Mouse (Mus musculus) spleen, embryonic (tissue): Measurements from ENCODE around the gene N4bp1.

Source experiments
- CTCF ChIA-PET: fragments of 350-600 bp; sonication (Branson Sonifier 250); formaldehyde crosslinking; loops from one replicate; lab custom pipeline; 2022; lab: Charles Lee

The N4bp1 gene

GRCm38 (mm10) chr8:86897726-86898419, 12.8 kb upstream of the N4bp1 start:
- CTCF ChIA-PET = no interaction called here

- CTCF ChIA-PET = no interaction called here
Measured at GRCm38 (mm10) chr8:86895390-86895789, 10.3 kb upstream of the N4bp1 start.

- CTCF ChIA-PET = no interaction called here
Measured at GRCm38 (mm10) chr8:86894194-86894761, 9.2 kb upstream of the N4bp1 start.

- CTCF ChIA-PET = no interaction called here
Measured at GRCm38 (mm10) chr8:86893554-86893953, 8.5 kb upstream of the N4bp1 start.

GRCm38 (mm10) chr8:86891533-86891932, 6.5 kb upstream of the N4bp1 start:
- CTCF ChIA-PET = no interaction called here

- CTCF ChIA-PET = no interaction called here
Measured at GRCm38 (mm10) chr8:86888058-86888939, 3.2 kb upstream of the N4bp1 start.

- CTCF ChIA-PET = no interaction called here
Measured at GRCm38 (mm10) chr8:86884067-86884466, 991 bp downstream of the N4bp1 start.

GRCm38 (mm10) chr8:86882568-86883478, 2.2 kb downstream of the N4bp1 start:
- CTCF ChIA-PET = interaction anchor here (0.6 kb wide), 1 partner anchor 11 kb away, joined by 3 read pairs; no protein-coding TSS in a partner anchor

GRCm38 (mm10) chr8:86881951-86882350, 3.1 kb downstream of the N4bp1 start:
- CTCF ChIA-PET = no interaction called here

GRCm38 (mm10) chr8:86881068-86881609, 3.9 kb downstream of the N4bp1 start:
- CTCF ChIA-PET = no interaction called here

- CTCF ChIA-PET = interaction anchor here (0.6 to 0.8 kb wide), 2 partner anchors 36 to 215 kb away, joined by 3 to 4 read pairs; no protein-coding TSS in a partner anchor
Measured at GRCm38 (mm10) chr8:86876831-86877230, 8.2 kb downstream of the N4bp1 start.

GRCm38 (mm10) chr8:86874055-86874454, 11.0 kb downstream of the N4bp1 start:
- CTCF ChIA-PET = no interaction called here

GRCm38 (mm10) chr8:86873151-86873550, 11.9 kb downstream of the N4bp1 start:
- CTCF ChIA-PET = no interaction called here

GRCm38 (mm10) chr8:86872097-86872815, 12.8 kb downstream of the N4bp1 start:
- CTCF ChIA-PET = interaction anchor here (0.6 kb wide), 1 partner anchor 11 kb away, joined by 3 read pairs; no protein-coding TSS in a partner anchor

GRCm38 (mm10) chr8:86871421-86871820, 13.6 kb downstream of the N4bp1 start:
- CTCF ChIA-PET = interaction anchor here (0.6 kb wide), 1 partner anchor 12 kb away, joined by 3 read pairs; no protein-coding TSS in a partner anchor

GRCm38 (mm10) chr8:86870771-86871170, 14.3 kb downstream of the N4bp1 start:
- CTCF ChIA-PET = no interaction called here

GRCm38 (mm10) chr8:86868041-86868440, 17.0 kb downstream of the N4bp1 start:
- CTCF ChIA-PET = no interaction called here

- CTCF ChIA-PET = no interaction called here
Measured at GRCm38 (mm10) chr8:86864764-86865163, 20.3 kb downstream of the N4bp1 start.

- CTCF ChIA-PET = interaction anchor here (0.8 kb wide), 1 partner anchor 41 kb away, joined by 3 read pairs; no protein-coding TSS in a partner anchor
Measured at GRCm38 (mm10) chr8:86862837-86863236, 22.2 kb downstream of the N4bp1 start.
